Mouse (Mus musculus): Measurements from ENCODE around the gene Hs3st4. TPM values are rescaled to one million over a fixed set of nuclear protein-coding genes. Genes with fewer than 3 reads are reported as not detected.

Gene Hs3st4
- polyA plus RNA-seq, 2 experiments: not detected

DNA sequence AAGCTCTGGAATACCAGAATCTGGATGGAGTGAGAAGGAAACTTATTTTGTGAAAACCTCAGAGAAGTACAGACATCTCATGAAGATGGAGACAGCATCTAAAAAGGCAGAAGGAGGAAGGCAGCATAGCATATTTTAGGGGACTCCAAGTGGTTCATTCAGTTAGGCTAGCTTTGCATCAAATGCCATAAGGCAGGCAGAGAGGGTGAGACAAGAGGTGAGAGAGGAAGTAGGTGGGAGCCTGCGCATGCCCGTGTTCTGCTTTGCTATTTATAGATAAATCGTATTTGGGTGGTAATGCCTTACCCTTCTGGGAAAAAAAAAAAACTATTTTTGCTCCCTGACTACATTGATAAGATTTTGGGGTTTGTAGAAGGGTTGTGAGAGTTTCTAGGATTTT is 198.3 kb downstream of the Hs3st4 start:
- no peak overlapping the region for H3K4me3 ChIP-seq (ENCODE audit: insufficient read depth in 1 of 2, low read depth in 2 of 2, low read length in 2 of 2)
- TF ChIP-seq EP300 (IDR thresholded peaks at IDR 0.05; ENCODE audit: low read depth): no peak
- no peak for TF ChIP-seq CTCF (IDR thresholded peaks at IDR 0.05; ENCODE audit: low read depth)
- no peak overlapping the region for H3K4me2 ChIP-seq (ENCODE audit: low read depth)
- H3K9ac ChIP-seq (replicated peaks): no peak overlapping the region
- DNase-seq (ENCODE audit: low read depth in 3 of 3, low spot score in 3 of 3) (no peak), ATAC-seq (ENCODE audit: insufficient read depth) (no peak)
- H3K27me3 ChIP-seq (ENCODE audit: control insufficient read depth, insufficient read depth, low read length): no peaks in the 10 kb centered on the region
- H3K9me3 ChIP-seq (ENCODE audit: control insufficient read depth, low read length): no peaks in the 10 kb centered on the region
- H3K27ac ChIP-seq: no peak overlapping the region
- 46% methylated on average over 3 of the region's 3 CpGs for WGBS (ENCODE audit: insufficient replicate concordance)
- no peaks in the 10 kb centered on the region for H3K36me3 ChIP-seq (replicated peaks; ENCODE audit: control insufficient read depth, insufficient read depth, low read depth)
- no peaks in the 10 kb centered on the region for H3K4me1 ChIP-seq (replicated peaks; ENCODE audit: control insufficient read depth in 2 of 2, insufficient read depth in 2 of 2, low read length in 1 of 2)

DNA sequence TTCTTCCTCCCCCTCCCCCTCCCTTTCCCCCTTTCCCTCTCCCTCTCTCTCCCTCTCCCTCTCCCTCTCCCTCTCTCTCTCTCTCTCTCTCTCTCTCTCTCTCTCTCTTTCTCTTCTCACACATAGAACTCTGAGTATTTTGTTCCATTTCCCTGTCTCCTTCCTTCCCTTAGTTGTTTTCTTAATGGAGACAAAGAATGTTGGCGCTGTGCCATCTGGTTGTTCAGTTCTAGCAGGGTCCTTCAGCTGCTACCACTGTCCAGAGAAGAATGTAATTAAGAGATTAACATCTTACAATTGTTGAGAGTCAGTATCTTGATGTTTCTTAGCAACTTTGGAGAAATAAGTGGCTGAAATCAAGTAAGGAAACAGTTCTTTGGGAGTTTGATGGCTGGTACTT is 202.0 kb downstream of the Hs3st4 start:
- no peaks in the 10 kb centered on the region for H3K4me1 ChIP-seq (replicated peaks; ENCODE audit: control insufficient read depth in 2 of 2, insufficient read depth in 2 of 2, low read length in 1 of 2)

DNA sequence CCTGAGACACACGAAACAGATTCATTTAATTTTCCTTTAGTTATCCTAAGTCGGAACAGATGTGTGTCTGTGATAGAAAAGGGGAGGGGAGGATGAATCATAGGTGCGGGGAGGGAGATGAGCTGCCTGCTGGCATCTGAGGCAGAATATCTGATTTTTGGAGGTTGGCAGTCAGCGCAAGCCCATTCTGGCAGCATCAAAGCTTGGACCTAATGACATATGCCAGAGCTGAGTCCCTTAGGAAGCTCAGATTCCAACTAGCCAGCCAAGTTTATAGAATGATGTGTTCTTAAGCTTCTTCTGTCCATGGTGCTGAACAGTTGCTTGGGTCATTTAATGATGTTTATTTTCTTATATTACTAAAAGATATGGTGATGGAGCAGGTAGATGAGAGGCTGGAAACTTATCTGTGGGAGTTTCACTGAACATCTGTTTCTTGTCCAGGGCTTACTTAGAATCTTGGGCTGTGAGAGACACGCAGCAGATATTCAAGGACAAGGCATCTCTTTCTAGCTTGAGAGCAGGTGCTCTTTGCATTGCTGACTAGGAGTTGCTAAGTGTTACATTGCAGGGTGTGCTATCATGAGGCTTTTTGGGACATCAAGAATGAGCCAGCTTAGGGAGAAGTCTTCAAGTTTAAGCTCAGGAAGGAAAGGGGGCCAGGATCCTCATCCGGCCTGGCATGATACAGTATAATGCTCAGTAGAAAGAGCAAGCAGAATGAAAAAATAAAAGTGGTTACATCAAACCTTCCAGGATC is 216.3 kb downstream of the Hs3st4 start:
- DNase-seq (ENCODE audit: low read depth in 3 of 3, low spot score in 3 of 3): no peak
- Histone ChIP-seq H3K4me2 (ENCODE audit: low read depth) (no peak overlapping the region), H3K27me3 (ENCODE audit: control insufficient read depth, insufficient read depth, low read length) (no peaks in the 10 kb centered on the region), H3K4me3 (ENCODE audit: insufficient read depth in 1 of 2, low read depth in 2 of 2, low read length in 2 of 2) (no peak overlapping the region), H3K9ac (replicated peaks) (no peak overlapping the region), H3K4me1 (replicated peaks; ENCODE audit: control insufficient read depth in 2 of 2, insufficient read depth in 2 of 2, low read length in 1 of 2) (no peaks in the 10 kb centered on the region), H3K9me3 (ENCODE audit: control insufficient read depth, low read length) (no peaks in the 10 kb centered on the region), H3K27ac (no peak overlapping the region), H3K36me3 (replicated peaks; ENCODE audit: control insufficient read depth, insufficient read depth, low read depth) (no peaks in the 10 kb centered on the region)
- TF ChIP-seq CTCF (IDR thresholded peaks at IDR 0.05; ENCODE audit: low read depth): no peak
- TF ChIP-seq EP300 (IDR thresholded peaks at IDR 0.05; ENCODE audit: low read depth): no peak
- no peak for ATAC-seq (ENCODE audit: insufficient read depth)
- WGBS (ENCODE audit: insufficient replicate concordance): 59% methylated on average over 6 of the region's 6 CpGs

More for the DNA sequence above, 202.0 kb downstream of the Hs3st4 start:
- no peaks in the 10 kb centered on the region for H3K36me3 ChIP-seq (replicated peaks; ENCODE audit: control insufficient read depth, insufficient read depth, low read depth)
- ATAC-seq (ENCODE audit: insufficient read depth) (no peak), DNase-seq (ENCODE audit: low read depth in 3 of 3, low spot score in 3 of 3) (no peak)
- no peak overlapping the region for H3K9ac ChIP-seq (replicated peaks)
- TF ChIP-seq EP300 (IDR thresholded peaks at IDR 0.05; ENCODE audit: low read depth): no peak
- TF ChIP-seq CTCF (IDR thresholded peaks at IDR 0.05; ENCODE audit: low read depth): no peak
- WGBS (ENCODE audit: insufficient replicate concordance): 38% methylated on average over 1 of the region's 1 CpGs
- H3K9me3 ChIP-seq (ENCODE audit: control insufficient read depth, low read length): no peaks in the 10 kb centered on the region
- no peak overlapping the region for H3K4me3 ChIP-seq (ENCODE audit: insufficient read depth in 1 of 2, low read depth in 2 of 2, low read length in 2 of 2)
- H3K27ac ChIP-seq: no peak overlapping the region
- H3K27me3 ChIP-seq (ENCODE audit: control insufficient read depth, insufficient read depth, low read length): no peaks in the 10 kb centered on the region
- no peak overlapping the region for H3K4me2 ChIP-seq (ENCODE audit: low read depth)

DNA sequence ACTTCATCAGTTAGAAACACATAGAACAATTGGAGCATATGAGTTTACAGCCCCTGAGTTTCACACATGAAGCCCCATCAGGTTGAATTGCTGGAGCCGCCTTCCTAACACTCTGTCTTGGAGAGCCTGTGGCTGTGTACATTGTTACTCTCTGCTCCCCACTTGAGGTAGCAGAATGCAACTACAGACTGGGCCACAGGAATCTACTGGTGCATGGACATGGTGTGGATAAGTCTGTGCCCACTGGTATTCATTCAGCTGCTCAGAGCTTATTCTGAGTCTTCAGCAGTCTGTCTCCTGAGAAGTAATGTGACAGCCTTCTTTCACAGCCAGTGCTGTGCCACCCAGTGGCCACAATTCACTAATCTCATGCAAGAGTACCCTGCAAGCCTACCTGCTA is 234.3 kb downstream of the Hs3st4 start:
- no peak for DNase-seq (ENCODE audit: low read depth in 3 of 3, low spot score in 3 of 3)
- ATAC-seq (ENCODE audit: insufficient read depth): no peak

GRCm38 (mm10) chr7:124220556-124220955 is 237.9 kb downstream of the Hs3st4 start:
- H3K36me3 ChIP-seq (replicated peaks; ENCODE audit: control insufficient read depth, insufficient read depth, low read depth): no peaks in the 10 kb centered on the region
- no peak for TF ChIP-seq CTCF (IDR thresholded peaks at IDR 0.05; ENCODE audit: low read depth)
- TF ChIP-seq EP300 (IDR thresholded peaks at IDR 0.05; ENCODE audit: low read depth): no peak
- no peak overlapping the region for H3K4me3 ChIP-seq (ENCODE audit: insufficient read depth in 1 of 2, low read depth in 2 of 2, low read length in 2 of 2)
- no peak overlapping the region for H3K9ac ChIP-seq (replicated peaks)
- ATAC-seq (ENCODE audit: insufficient read depth) (no peak), DNase-seq (ENCODE audit: low read depth in 3 of 3, low spot score in 3 of 3) (no peak)
- WGBS (ENCODE audit: insufficient replicate concordance): 46% methylated on average over 10 of the region's 10 CpGs
- no peaks in the 10 kb centered on the region for H3K27me3 ChIP-seq (ENCODE audit: control insufficient read depth, insufficient read depth, low read length)
- H3K4me2 ChIP-seq (ENCODE audit: low read depth): no peak overlapping the region
- H3K9me3 ChIP-seq (ENCODE audit: control insufficient read depth, low read length): no peaks in the 10 kb centered on the region
- H3K4me1 ChIP-seq (replicated peaks; ENCODE audit: control insufficient read depth in 2 of 2, insufficient read depth in 2 of 2, low read length in 1 of 2): no peaks in the 10 kb centered on the region
- H3K27ac ChIP-seq: no peak overlapping the region

More for the DNA sequence above, 234.3 kb downstream of the Hs3st4 start:
- Histone ChIP-seq H3K9me3 (ENCODE audit: control insufficient read depth, low read length) (no peaks in the 10 kb centered on the region), H3K27ac (no peak overlapping the region), H3K4me2 (ENCODE audit: low read depth) (no peak overlapping the region), H3K27me3 (ENCODE audit: control insufficient read depth, insufficient read depth, low read length) (no peaks in the 10 kb centered on the region), H3K4me3 (ENCODE audit: insufficient read depth in 1 of 2, low read depth in 2 of 2, low read length in 2 of 2) (no peak overlapping the region), H3K36me3 (replicated peaks; ENCODE audit: control insufficient read depth, insufficient read depth, low read depth) (no peaks in the 10 kb centered on the region), H3K4me1 (replicated peaks; ENCODE audit: control insufficient read depth in 2 of 2, insufficient read depth in 2 of 2, low read length in 1 of 2) (no peaks in the 10 kb centered on the region), H3K9ac (replicated peaks) (no peak overlapping the region)
- WGBS (ENCODE audit: insufficient replicate concordance): 59% methylated on average over 1 of the region's 1 CpGs
- TF ChIP-seq EP300 (IDR thresholded peaks at IDR 0.05; ENCODE audit: low read depth) (no peak), CTCF (IDR thresholded peaks at IDR 0.05; ENCODE audit: low read depth) (no peak)

All from liver, embryonic 14.5 days (tissue).